1 mouse cellular context compared by ENCODE assay signal in the genomic region with DNA sequence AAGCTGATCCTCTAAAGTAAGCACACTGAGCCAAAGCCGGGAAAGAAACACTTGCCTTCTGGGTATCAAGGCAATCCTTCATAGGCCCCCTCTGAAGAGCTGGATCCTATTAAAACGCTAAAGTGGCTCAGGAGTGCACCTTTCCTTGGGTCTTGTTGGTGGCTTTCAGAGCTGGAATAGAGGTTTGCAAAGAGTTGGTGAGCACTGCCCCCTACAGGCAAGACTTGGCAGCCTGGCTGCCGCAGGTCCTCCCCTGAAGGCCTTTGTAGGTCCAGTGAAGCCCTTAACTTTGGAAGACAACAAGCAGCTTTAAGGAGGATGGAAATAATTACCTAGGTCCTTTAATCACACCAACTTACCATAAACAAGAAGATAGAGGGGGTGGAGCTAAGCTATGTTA.
TF ChIP-seq lines count a peak whose summit lies in the region.

No protein-coding gene starts in this region.

TF ChIP-seq in CH12.LX, 34 proteins besides CTCF, POLR2A, EP300 and RAD21 (continued from another document):
- TF ChIP-seq IRF4 (IDR thresholded peaks at IDR 0.05; ENCODE audit: low read depth, low read length), result 0 out of 2 replicates have a peak, but pooled peaks have one; percentile 21
- peak; percentile 65 for TF ChIP-seq ZC3H11A (IDR thresholded peaks at IDR 0.05; ENCODE audit: low read depth, low read length)
- TF ChIP-seq SMC3 (IDR thresholded peaks at IDR 0.05; ENCODE audit: low read depth, low read length), result peak; percentile 92
- TF ChIP-seq BHLHE40 (IDR thresholded peaks at IDR 0.05; ENCODE audit: low read depth, low read length), result no peak
- TF ChIP-seq MEF2A (IDR thresholded peaks at IDR 0.05; ENCODE audit: borderline replicate concordance, low read depth, low read length), result 0 out of 2 replicates have a peak, but pooled peaks have one; percentile 32
TF ChIP-seq in CH12.LX: peak in this region for 5.
